Mouse (Mus musculus) forelimb bud, embryonic 11.5 days (tissue): ENCODE measurements around the gene Sipa1l3.
A peak's percentile ranks its signal among the peaks of the same experiment; 100 is the strongest.

ENCODE experiments used
- DNase-seq: peaks from one replicate; pipeline ENCODE4 v3.0.0-alpha.2; 2012; ENCODE audit warnings: low read depth, low spot score

Sipa1l3 gene

DNA sequence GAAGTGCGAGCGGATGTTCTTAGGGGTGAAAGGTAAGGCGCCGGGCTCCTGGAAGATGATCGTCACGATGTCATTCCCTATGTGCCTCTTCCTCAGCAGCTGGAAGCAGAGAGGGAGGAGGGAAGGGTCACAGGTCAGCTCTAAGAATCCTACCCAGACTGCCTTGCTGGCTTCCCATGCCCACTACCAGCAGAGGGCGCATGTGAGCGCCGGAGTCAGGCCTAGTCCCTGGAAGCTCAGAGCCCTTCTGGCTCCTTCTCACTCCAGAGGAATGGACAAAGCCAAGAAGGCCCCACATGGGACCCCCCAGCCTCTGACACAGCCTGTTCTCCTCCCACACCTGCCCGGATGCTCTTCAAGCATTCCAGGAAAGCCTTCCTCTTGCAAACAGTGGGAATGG, 135.2 kb downstream of the Sipa1l3 start:
- DNase-seq, result peak; percentile 88

DNA sequence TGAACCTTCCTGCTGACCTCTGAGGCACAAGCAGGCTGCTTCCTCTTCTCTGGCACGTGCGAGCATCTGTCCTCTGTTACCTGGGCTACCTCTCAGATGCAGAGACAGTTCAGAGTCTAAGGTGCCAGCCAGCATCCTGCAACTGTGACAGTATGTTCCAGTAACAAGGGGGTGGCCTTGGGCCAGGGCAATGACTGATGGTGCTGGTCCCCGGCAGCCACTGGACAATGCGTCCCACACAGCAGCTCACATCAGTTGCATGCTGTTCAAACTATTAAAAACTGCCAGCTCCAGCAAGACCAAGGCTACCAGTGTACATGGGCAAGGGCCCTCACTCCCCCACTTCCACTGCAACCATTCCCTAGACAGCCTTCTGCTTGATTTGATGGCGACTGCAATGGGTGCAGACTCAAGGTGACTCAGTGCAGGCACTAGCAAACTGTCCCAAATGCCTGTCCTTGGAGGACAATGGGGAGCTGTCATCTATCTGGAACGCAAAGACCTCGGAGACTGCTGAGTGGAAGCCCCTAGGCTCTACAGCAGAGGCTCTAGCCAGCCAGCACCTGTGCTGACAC, 136.9 kb downstream of the Sipa1l3 start:
- no peak for DNase-seq

DNA sequence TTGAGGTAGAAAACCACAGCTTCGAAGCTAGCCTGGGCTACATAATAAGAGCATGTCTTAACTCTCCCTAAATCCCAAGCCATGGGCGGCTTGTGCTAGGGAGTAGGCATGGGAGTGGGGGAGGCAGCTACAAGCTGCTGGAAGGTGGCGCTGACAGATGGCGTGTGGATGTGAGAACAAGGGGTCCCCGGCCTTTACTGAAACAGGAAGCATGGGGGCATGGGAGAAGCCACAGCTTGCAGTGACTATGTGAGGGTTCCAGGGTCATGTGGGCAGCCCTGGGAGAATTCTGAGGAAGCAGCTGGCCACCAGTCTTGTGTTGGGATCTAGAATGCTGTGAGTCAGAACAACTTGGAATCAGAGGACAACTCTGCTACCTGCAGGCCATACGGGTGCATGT, 144.4 kb downstream of the Sipa1l3 start:
- DNase-seq, result no peak

DNA sequence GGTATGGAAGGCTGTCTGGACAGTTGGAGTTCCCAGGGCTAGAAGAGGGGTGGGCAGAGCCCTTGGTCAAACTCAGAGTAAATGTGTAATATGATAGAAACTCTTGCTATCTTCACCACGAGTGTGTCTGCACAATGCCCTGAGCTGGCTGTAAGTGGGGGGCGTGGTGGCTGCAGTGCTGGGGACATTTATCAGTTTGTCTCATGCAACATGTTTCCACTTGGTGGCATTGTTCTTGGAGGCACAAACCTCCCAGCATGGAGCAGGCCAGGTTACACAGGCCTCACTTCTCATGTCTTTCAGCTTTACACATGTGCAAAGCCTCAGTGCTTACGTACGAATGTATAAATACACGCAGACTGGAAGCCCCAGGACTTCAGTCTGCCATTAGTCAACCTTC, 146.3 kb downstream of the Sipa1l3 start:
- no peak for DNase-seq

DNA sequence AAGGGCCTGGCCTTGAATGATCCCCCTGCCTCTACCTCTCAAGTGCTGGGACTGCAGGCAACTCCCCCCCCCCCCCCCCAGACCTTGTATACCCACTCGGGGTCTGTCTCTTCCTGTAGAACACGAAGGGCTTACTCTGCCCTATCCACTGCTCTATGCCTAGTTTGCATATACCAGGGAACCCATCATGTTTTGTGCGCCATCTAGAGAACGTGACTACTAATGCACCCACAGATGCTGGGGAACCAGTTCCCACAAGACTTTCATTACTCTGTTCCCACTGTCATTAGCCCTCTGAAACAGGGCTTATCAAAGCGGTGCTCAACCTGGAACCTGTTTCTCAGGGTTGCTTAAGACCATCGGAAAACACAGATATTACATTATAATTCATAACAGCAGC, 148.4 kb downstream of the Sipa1l3 start:
- DNase-seq, result no peak

DNA sequence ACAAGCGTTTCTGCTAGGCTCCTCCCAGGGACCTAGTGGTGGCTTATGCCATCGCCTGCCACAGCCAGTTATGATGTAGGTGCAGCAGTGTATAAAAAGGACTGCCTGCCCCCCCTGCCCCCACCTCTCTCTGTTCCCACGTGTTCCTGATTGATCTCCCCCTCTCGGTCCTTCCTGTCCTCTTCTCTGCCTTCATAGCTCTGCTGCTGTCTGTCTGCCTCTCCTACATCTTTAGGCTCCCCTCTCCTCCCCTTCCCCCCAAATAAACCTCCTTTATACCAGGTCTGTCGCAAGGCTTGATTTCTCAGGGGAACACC, 150.5 kb downstream of the Sipa1l3 start:
- no peak for DNase-seq

DNA sequence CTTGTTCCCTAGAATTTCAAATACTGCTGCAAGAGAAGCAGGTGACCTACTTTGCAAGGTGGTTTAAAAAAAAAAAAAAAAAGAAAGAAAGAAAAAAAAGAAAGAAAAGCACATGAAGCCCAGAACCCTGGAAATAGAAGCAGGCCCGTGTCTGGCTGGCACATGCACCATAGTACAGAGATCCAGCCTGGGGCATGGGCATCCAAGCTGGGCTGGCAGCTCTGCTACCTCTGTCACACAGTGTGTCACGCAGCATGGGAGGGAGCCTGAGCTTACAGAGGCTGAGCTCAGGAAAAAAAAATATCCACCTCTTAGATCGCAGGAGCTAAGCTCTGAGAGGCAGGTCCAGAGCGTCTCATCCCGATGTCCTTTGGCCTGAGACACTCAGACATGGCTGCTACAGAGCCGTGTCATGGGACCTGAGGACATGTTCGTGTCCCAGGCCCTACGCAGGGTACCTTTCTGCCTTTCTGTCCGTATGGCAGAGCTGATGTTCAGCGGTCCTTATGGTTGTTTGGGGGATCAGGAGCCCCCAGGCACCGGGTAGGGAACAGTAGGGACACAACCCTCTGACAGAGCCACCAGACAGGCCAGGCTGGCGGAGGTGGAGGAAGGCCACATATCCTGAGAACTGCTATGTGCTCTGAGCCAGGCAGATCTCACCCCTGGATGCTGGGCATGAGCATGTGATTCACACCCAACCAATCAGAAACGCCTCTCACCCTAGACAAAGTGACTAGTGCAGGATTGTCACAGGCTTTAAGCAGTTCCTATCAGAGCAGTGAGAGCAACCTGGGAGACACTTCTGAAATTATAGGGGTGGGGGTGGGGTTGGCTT, 151.1 kb downstream of the Sipa1l3 start:
- no peak for DNase-seq

DNA sequence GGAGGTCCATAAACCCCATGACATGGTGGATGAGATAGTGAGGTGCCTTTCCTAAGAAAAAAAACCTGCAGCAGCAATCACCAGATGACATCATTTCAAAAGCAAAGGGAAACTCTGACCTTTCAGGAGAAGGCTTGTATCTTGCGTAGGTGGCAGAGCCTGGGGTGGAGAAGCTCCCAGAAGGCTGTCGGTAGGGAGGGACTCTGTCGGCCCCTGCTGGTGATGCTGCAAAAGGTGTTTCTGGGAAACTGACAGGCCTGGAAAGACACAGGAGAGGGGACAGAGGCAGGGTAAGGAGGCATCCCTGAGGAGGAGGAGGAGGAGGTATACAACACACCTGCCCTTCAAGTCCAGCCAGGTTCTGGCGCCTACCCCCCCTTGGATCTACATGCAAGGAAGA, 154.4 kb downstream of the Sipa1l3 start:
- DNase-seq, result peak; percentile 38

DNA sequence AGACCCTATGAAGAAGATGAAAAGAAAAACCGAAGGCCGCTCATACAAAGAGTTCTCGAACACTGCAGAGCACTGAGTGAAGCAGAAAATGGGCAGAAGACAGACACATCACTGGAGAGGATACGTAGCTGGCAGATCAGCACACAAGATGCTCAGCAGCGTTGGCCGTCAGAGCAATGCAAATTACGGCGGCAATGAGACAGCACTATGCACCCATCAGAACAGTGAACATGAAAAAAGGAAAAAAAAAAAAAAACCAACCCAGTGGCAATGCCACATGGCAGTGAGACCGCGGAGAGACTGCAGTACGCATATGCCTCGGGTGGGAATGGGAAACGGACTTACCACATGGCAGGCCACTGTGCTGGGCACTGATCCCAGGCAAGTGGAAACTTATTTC, 156.9 kb downstream of the Sipa1l3 start:
- DNase-seq, result no peak

DNA sequence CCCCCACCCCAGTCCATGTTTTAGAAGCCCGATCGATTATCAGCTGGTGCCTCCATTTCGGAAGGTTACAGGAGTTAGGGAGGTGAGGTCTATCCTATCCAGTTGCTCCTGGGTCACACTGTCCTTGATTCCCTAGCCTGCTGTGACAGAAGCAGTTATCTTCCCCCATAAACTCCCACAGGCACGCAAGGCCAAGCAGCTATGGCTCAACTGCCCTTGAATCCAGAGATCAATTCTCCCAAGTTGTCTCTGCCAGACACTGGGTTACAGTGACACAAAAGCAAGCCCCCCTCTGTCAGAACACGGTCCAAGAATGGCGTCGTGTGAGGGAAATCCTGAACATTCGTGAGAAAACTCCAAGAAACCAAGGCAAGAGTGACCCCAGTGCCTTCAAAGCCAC, 163.0 kb downstream of the Sipa1l3 start:
- DNase-seq, result no peak

DNA sequence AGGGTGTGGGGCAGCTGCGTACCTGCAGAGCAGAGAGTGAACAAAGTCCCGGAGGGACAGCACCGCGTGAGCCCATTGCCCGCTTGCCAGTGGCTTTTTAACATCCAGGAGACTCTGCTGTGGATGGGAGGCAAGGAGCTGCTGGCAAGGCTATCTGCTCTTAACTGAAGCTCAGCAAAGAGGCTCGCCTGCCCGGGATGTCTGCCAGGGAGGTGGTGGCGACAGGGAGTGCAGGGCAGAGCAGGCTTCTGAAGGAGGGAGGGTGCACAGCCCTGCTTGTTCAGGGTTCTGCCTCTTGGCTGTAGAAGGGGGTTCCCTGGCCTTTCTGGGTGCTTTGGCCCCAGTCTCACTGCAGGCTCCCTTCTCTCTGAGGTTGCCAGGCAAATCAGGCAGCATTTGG, 164.3 kb downstream of the Sipa1l3 start:
- DNase-seq, result no peak

DNA sequence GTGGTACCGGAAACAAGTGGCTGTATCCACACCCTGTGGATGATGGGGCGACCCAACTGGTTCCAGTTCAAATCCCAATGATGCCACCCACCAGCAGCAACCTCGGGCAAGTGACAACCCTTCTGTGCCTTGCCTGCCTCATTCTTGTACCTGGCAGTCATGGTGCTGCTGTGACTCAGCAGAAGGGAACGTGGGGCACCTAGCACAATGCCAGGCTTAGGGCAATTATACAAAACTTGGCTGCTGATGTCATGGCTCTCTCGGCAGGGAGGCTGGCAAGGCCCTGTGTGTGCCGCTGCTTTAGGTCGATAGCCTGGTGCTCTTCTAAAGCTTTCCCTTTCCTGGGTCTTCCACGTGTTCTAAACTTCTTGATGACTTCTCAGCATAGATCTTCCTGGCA, 166.2 kb downstream of the Sipa1l3 start:
- DNase-seq, result no peak

DNA sequence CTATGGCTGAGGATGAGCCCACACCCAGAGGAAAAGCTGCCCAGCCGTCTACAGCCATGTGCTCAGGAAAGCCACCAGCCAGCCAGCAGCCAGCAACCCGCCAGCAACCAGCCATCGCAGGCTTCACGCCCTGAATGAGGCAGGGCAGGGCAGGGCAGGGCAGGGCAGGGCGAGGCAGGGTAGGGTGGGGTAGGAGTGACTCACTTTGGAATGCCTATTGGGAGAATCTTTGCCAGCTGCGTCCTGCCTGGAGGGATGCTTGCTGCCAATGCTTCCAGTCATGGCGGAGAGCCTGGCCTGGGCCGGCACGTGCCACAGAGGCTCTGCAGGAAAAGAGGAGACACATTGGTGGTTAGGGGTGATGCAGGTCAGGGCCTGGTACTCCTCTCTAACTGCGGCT, 168.0 kb downstream of the Sipa1l3 start:
- no peak for DNase-seq

DNA sequence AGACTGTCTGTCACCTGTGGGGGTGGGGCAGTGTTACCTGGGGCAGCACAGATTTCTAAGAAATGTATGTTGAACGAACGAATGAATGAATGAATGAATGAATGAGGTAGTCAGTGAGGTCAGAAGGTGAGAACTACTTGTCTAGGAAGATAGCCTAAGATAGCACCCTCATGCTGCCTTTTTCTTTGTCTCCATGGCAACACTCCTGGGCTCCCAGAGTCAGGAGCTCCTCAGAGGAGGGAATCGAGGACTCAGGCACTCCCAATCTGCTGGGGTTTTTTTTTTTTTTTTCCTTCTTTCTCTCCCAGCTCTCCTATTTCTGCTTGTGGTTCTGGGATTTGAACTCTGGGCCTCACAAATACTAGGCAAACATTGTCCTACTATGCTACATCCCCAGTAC, 172.2 kb downstream of the Sipa1l3 start:
- DNase-seq, result no peak

DNA sequence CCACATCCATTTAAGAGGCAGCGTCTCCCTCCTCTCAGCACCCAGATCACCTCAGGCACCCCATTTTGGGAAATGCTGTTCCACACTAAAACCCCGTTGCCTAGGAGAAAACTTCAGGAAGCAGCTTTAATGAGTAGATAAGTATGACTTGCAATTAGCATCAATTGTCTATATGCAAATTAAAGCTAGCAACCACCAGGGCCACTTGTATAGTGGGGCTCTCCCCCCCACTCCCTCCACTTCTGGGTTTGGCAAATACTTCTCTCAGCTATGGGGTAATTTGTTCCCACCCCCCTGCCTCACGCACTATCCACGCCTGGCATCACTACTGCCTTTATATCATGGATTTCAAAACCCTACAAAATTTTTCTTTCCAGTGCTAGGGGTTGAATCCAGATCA, 172.9 kb downstream of the Sipa1l3 start:
- DNase-seq, result no peak

DNA sequence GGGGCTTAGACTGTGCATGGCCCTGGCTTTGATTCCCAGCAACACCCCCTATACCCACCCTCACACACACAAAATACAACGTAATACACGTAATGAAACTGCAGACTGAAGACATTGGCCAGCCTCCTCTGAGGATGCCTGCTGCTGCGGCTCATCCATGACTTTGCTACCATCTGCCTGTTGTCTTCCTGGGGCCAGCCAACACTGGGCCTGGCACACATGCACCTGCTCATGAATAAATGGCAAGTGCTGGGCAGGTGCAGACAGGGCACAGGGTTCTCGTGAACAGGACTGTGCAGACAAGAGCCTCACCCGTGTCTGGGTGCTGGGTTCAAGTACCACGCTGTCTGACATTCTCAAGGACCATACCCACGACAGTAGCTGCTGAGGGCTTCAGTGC, 174.7 kb downstream of the Sipa1l3 start:
- DNase-seq, result no peak

DNA sequence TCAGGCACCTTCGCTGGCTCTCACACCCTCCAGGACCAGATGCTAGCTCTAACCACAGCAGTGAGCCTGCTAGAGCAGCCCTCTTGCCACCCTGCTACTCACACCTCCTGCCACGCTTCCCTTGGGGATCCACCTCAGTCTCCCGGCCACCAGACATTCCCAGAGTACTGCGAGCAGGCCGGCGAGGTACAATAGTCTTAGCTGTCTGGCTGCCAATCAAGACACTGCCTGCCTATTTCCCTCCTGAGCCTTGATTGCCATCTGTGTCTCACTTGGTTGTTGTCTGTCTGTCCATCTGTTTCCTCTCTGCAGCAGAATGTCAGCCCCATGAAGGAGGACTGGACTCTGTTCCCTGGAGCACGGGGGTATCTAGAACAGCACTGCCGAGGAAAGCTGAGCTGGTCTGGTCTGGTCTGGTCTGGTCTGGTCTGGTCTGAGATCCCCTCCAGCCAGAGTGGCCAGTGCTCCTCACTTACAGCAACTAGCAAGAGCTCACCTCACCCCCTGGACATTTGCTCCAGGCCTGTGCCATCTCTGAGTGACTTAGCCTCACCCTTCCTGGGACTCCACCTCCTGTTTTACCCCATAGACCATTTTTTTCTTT, 175.8 kb downstream of the Sipa1l3 start:
- DNase-seq, result no peak

DNA sequence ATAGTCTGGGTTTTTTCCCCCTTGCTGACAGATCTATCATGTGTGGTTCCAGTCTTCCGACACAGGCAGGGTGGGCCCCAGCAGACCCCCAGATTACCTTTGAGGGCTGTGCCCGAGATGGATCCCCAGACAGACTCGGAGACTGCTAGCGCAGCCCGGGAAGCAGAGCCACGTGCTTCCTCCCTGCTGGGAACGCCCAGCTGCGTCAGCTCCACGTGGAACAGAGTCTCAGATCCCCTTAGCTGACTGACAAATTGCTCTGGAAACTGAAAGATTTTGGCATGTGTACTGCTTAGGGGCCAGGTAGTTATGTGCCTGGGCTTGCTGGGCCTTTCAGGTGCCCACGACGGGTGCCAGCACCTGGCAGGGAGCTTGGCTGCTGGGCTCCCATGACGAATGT, 176.7 kb downstream of the Sipa1l3 start:
- no peak for DNase-seq

DNA sequence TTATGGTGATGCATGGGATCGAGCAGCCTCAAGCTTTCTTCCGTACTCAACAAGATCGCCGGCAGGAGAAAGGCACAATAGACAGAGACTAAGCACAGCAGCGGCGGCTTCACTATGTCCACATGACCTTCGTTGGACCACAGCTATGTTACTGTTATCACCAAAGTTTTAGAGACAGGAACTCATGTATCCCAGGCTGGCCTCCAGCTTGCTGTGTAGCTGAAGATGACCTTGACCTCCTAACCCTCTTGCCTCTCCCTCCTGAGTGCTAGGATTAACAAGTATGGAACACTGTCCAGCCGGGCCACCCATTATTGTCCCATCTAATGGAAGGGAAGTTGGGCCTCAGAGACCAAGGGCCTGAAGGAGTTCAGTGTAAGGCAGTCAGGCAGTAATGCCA, 177.6 kb downstream of the Sipa1l3 start:
- DNase-seq, result no peak

DNA sequence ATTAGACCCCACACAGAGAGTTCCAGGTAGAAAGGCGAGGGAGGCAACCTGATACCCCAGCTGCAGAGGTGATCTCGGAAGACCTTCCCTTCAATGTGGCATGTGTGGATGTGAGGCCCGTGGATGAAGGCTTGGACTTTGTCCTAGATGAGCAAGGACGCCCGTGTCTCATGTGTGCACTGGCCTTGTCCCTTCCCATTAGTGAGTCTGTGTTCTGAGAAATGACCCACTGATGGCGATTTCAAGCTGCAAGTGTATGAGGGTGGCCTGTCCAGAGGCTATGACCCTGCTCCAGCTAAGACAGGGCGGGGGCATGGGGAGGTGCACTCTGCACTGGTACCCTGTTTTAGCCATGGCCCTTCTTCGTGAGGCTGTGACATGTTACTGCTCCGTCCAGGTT, 178.2 kb downstream of the Sipa1l3 start:
- no peak for DNase-seq

DNA sequence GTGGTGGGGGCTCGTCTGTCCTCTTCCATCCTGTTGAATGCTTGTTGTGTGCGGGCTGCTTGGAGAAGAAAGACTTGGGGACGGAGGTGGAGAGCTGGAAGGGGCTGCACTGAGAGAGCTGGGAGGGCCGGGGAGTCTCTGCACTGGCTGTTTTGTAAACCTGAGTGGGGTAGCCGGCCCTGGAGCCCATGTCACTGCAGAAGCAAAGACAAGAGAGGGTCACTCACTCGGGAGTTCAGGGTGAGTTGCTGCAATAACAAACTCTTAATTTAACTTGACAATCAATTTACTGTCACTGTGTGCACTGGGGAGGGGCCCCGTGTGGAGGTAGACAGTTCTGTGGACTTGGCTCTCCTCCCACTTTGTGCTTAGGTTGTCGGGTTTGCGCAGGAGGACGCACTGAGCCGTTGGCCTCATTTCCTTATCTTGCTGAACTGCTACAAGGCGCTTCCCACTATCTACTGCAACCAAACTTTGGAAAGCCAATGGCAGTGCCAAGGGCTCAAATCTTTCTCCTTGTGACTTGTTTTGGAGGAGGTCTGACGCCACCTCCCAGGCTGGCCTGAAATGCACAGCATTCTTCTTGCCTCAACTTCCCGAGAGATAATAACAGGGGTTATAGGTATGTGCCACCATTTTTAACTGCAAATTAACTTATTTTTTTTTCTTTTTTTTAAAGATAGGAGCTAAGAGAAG, 179.3 kb downstream of the Sipa1l3 start:
- DNase-seq, result no peak

DNA sequence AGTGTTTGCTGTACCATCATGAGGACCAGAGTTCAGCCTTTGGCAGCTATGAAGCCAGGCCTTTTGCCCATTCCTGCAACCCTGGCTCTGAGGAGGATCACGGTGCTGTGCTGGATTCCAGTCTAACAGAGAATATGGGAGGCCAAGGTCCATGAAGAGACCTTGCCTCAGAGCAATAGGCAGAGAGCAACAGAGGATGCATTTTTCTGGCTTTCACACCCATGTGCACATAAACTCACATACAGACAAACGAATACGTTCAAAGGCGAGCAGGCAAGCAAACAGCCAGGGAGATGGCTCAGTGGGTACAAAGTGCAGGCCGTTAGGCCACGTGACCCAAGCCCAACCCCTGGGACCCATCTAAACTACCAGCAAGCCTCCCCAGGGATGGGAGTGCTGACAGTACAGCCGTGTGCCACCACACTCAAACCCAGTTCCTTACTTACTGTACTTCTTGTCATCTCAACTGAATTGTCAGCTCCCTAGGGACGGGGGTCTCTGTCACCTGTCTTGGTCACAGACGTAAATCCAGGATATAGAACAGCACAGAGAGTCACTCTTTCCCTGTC, 180.0 kb downstream of the Sipa1l3 start:
- DNase-seq, result no peak
